Mouse (Mus musculus): Measurements from ENCODE around the gene Gcg.

DNA sequence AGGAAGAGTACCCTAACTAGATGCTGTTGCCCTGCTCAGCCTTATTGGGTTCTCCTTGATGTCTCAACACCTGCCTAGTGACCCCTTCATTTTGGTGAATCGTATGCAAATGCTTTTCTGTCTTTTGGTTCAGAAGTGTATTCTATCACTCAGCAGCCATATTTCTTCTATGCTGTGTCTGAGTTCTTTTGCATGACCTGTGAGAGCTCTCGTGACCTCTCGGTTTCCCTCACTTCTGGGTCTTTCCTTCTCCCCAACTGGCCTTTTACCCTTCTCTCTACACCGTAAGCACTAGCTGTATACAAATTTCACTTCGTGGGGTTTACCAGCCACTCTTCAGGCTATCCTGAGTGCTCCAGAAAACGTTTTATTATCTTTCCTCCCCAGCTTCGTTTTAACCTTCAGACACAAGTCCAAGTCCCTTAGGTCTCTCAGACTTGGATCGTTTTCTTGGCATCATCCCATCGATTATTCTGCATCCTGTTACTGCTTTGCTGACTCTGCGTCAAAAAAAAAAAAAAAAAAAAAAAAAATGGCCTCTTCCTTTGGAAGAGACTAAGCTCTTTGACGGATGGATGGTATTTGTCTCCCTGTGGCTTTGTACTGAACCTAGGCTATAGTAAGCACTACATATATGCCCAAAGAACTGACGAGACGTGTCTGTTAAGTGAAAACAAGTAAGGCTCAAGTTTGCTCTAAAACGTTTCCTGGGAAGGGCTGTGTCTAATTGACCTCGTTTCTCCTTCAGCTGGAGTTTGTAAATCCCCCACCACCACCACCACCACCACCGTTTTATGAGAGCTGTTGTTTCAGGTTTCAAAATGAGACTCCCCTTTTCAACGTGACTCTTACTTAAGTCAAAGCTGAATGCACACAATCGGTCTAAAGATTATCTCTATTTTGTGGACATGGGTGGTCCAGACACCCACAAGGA is 23.9 kb downstream of the Gcg start:
- TF ChIP-seq CTCF (IDR thresholded peaks at IDR 0.05; ENCODE audit: low read depth, low read length) (no peak), TAL1 (conservative IDR thresholded peaks at IDR 0.05; ENCODE audit: low read depth, low read length) (no peak), GATA2 (IDR thresholded peaks at IDR 0.05; ENCODE audit: borderline replicate concordance, low read depth, low read length) (no peak), POLR2AphosphoS5 (IDR thresholded peaks at IDR 0.05; ENCODE audit: insufficient replicate concordance, low read depth, low read length) (no peak)

Measured in G1E (cell line).